In genomic region chr2:52979280-52979763, GRCm38 (mm10) we compare ENCODE assay signal across 10 mouse cellular contexts.
DNase-seq lines count a peak whose midpoint lies in the region; ATAC-seq and TF ChIP-seq lines count a peak whose summit lies in the region.
"Had no signal": no experiment of that assay in that cellular context is flagged by ENCODE, and none has a peak within 500 bp of the region (broad histone marks: within the 10 kb centered on the region; RNA-seq: fewer than 3 reads in every experiment).

No protein-coding gene starts in this region.

- no peak overlapping the region for H3ac ChIP-seq in myocyte (ENCODE audit: control insufficient read depth, insufficient read length)

- no peak overlapping the region for H3K4me2 ChIP-seq in lung, embryonic 14.5 days
- no peak overlapping the region for H3K4me2 ChIP-seq in intestine, postnatal 0 days (replicated peaks; ENCODE audit: low read depth)
- peak overlapping the region; percentile 33 for H3K4me2 ChIP-seq in myocyte (ENCODE audit: low read depth)

- peaks cover 4% of the 10 kb centered on the region for H3K79me2 ChIP-seq in myocyte (ENCODE audit: control insufficient read depth, insufficient read depth)

- no peaks in the 10 kb centered on the region for H3K9me3 ChIP-seq in lung, embryonic 14.5 days (ENCODE audit: low read depth, low read length)
- no peaks in the 10 kb centered on the region for H3K9me3 ChIP-seq in intestine, postnatal 0 days (ENCODE audit: control insufficient read depth)

- H3K27ac ChIP-seq in lung, embryonic 14.5 days (ENCODE audit: low read depth) = no peak overlapping the region; the same call in 1 of the 2 replicates
- no peak overlapping the region for H3K27ac ChIP-seq in intestine, postnatal 0 days (ENCODE audit: low read depth, low read length)

- 44% methylated on average over 4 of the region's 4 CpGs for whole genome bisulfite sequencing in lung, embryonic 14.5 days
- 24% methylated on average over 4 of the region's 4 CpGs for WGBS in intestine, postnatal 0 days

- TF ChIP-seq POLR2A in myocyte (IDR thresholded peaks at IDR 0.05; ENCODE audit: insufficient read length, low read depth) = no peak

- no peak for TF ChIP-seq CTCF in lung, embryonic 14.5 days (IDR thresholded peaks at IDR 0.05; ENCODE audit: low read depth)
- TF ChIP-seq CTCF in intestine, postnatal 0 days (IDR thresholded peaks at IDR 0.05; ENCODE audit: low read depth) = no peak

- no peak overlapping the region for H3K4me3 ChIP-seq in lung, embryonic 14.5 days (ENCODE audit: low read depth, low read length)
- no peak overlapping the region for H3K4me3 ChIP-seq in intestine, postnatal 0 days (ENCODE audit: low read depth, low read length)
- H3K4me3 ChIP-seq in myocyte = no peak overlapping the region
- H3K4me3 ChIP-seq: erythroblast, embryonic 14.5 days had no signal

- peaks cover 7% of the 10 kb centered on the region; the same call in 1 of the 2 replicates for H3K4me1 ChIP-seq in lung, embryonic 14.5 days (ENCODE audit: insufficient read depth)
- peaks cover 7% of the 10 kb centered on the region; the same call in 1 of the 2 replicates for H3K4me1 ChIP-seq in intestine, postnatal 0 days (replicated peaks; ENCODE audit: control insufficient read depth, insufficient read depth, low read length)

- no peaks in the 10 kb centered on the region for H3K36me3 ChIP-seq in lung, embryonic 14.5 days (ENCODE audit: insufficient read depth)
- H3K36me3 ChIP-seq in intestine, postnatal 0 days (ENCODE audit: control insufficient read depth, insufficient read depth) = no peaks in the 10 kb centered on the region
- no peaks in the 10 kb centered on the region for H3K36me3 ChIP-seq in myocyte (ENCODE audit: control insufficient read depth, insufficient read depth)

- ATAC-seq in lung, embryonic 14.5 days (ENCODE audit: insufficient read depth) = no peak
- ATAC-seq in intestine, postnatal 0 days = peak; percentile 45; the same call in 1 of the 2 replicates

- DNase-seq in lung, embryonic 14.5 days = peak; percentile 55
- DNase-seq in lung, postnatal 25 days (ENCODE audit: low spot score) = no peak
- peak; percentile 38 for DNase-seq in embryo, embryonic 11 days
- DNase-seq in spleen, postnatal 10 days (ENCODE audit: low spot score in 2 of 2) = no peak
- DNase-seq in testis, postnatal 14 days (ENCODE audit: low spot score) = no peak
- DNase-seq in cerebellum, postnatal 4 days (ENCODE audit: low spot score in 2 of 2) = no peak
- DNase-seq: layer of hippocampus, postnatal 36 days had no signal

- H3K9ac ChIP-seq in lung, embryonic 14.5 days = no peak overlapping the region
- H3K9ac ChIP-seq in intestine, postnatal 0 days (ENCODE audit: low read depth, low read length) = no peak overlapping the region

- H3K27me3 ChIP-seq in lung, embryonic 14.5 days (ENCODE audit: insufficient read depth, low read length) = no peaks in the 10 kb centered on the region
- H3K27me3 ChIP-seq in intestine, postnatal 0 days (replicated peaks; ENCODE audit: control insufficient read depth, insufficient read depth, low read length) = no peaks in the 10 kb centered on the region
- H3K27me3 ChIP-seq in myocyte (ENCODE audit: control insufficient read depth, insufficient read depth, insufficient read length) = no peaks in the 10 kb centered on the region

TF ChIP-seq in myocyte, 11 proteins besides CTCF, POLR2A, EP300 and RAD21:
- TF ChIP-seq MAX (IDR thresholded peaks at IDR 0.05; ENCODE audit: low read depth) (no peak), MYOG (IDR thresholded peaks at IDR 0.05; ENCODE audit: control insufficient read depth in 1 of 3, insufficient read depth in 1 of 3, insufficient read length in 2 of 3, low read depth in 2 of 3) (peak in 1 of 3 experiments; percentile 10), MYOD1 (IDR thresholded peaks at IDR 0.05; ENCODE audit: control insufficient read depth in 1 of 3, insufficient read length in 2 of 3, low read depth in 2 of 3) (peak in 1 of 3 experiments; percentile 1), POLR2AphosphoS2 (IDR thresholded peaks at IDR 0.05; ENCODE audit: insufficient read length, low read depth) (no peak)

Comparison
In these comparisons a context has a peak if more than half of its experiments do, and no peak if none do; other contexts are left out.
1. DNase-seq: peak in lung, embryonic 14.5 days (single experiment) and embryo, embryonic 11 days (single experiment); none in lung, postnatal 25 days (single experiment), spleen, postnatal 10 days (0 of 2), testis, postnatal 14 days (single experiment) and cerebellum, postnatal 4 days (0 of 2).